Mouse (Mus musculus): ENCODE measurements around the gene Rnf182. TPM values are rescaled to one million over a fixed set of nuclear protein-coding genes. Genes with fewer than 3 reads are reported as not detected.

The Rnf182 gene
- polyA plus RNA-seq, 1 experiment = 0.39 TPM

GRCm38 (mm10) chr13:43579740-43580139 is 35.8 kb upstream of the Rnf182 start:
- Histone ChIP-seq H3K4me3 (ENCODE audit: insufficient read depth, low read depth, low read length) (no peak overlapping the region), H3K27me3 (replicated peaks; ENCODE audit: control insufficient read depth, insufficient read depth, low read length) (no peaks in the 10 kb centered on the region), H3K27ac (ENCODE audit: insufficient read depth, low read depth, low read length) (no peak overlapping the region), H3K4me1 (ENCODE audit: control insufficient read depth, insufficient read depth, low read length) (no peaks in the 10 kb centered on the region), H3K36me3 (ENCODE audit: control insufficient read depth, insufficient read depth, low read length) (no peaks in the 10 kb centered on the region)
- DNase-seq = peak; percentile 62
- 17% methylated on average over 18 of the region's 18 CpGs for WGBS
- TF ChIP-seq POLR2A (IDR thresholded peaks at IDR 0.05; ENCODE audit: low read depth, low read length) (no peak), CTCF (conservative IDR thresholded peaks at IDR 0.05; ENCODE audit: insufficient read depth, insufficient read length, low read depth, low read length) (peak; percentile 81)

- no peak for DNase-seq
- H3K4me1 ChIP-seq (ENCODE audit: control insufficient read depth, insufficient read depth, low read length) = no peaks in the 10 kb centered on the region
- no peak overlapping the region for H3K27ac ChIP-seq (ENCODE audit: insufficient read depth, low read depth, low read length)
- 97% methylated on average over 5 of the region's 5 CpGs for WGBS
- no peak for TF ChIP-seq POLR2A (IDR thresholded peaks at IDR 0.05; ENCODE audit: low read depth, low read length)
- no peak for TF ChIP-seq CTCF (conservative IDR thresholded peaks at IDR 0.05; ENCODE audit: insufficient read depth, insufficient read length, low read depth, low read length)
- H3K4me3 ChIP-seq (ENCODE audit: insufficient read depth, low read depth, low read length) = no peak overlapping the region
- H3K27me3 ChIP-seq (replicated peaks; ENCODE audit: control insufficient read depth, insufficient read depth, low read length) = no peaks in the 10 kb centered on the region
- no peaks in the 10 kb centered on the region for H3K36me3 ChIP-seq (ENCODE audit: control insufficient read depth, insufficient read depth, low read length)
Measured at GRCm38 (mm10) chr13:43580661-43581060, 34.8 kb upstream of the Rnf182 start.

- H3K36me3 ChIP-seq (ENCODE audit: control insufficient read depth, insufficient read depth, low read length) = no peaks in the 10 kb centered on the region
- TF ChIP-seq POLR2A (IDR thresholded peaks at IDR 0.05; ENCODE audit: low read depth, low read length) (no peak), CTCF (conservative IDR thresholded peaks at IDR 0.05; ENCODE audit: insufficient read depth, insufficient read length, low read depth, low read length) (no peak)
- DNase-seq = no peak
- H3K27ac ChIP-seq (ENCODE audit: insufficient read depth, low read depth, low read length) = no peak overlapping the region
- H3K27me3 ChIP-seq (replicated peaks; ENCODE audit: control insufficient read depth, insufficient read depth, low read length) = no peaks in the 10 kb centered on the region
- 54% methylated on average over 16 of the region's 16 CpGs for WGBS
- no peak overlapping the region for H3K4me3 ChIP-seq (ENCODE audit: insufficient read depth, low read depth, low read length)
- H3K4me1 ChIP-seq (ENCODE audit: control insufficient read depth, insufficient read depth, low read length) = no peaks in the 10 kb centered on the region
Measured at GRCm38 (mm10) chr13:43582961-43583360, 32.5 kb upstream of the Rnf182 start.

DNA sequence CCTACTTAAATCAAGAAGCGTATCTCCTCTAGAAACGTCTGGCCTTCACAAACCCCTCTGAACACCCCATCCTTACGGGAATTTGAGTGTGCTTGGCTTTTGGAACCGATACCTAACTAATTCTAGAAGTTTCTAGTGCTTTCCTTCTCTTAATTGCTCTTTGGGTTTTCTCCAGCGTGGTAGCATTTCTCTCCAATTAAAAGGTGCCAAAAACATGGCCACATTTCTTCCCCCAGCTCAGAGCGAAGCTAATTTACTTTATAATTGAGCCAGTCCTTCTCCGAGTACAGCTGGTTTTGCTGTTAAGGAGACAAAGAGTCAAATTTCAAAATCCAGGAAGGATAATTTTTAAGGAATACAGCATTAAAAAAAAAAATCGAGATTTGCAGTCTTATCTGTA is 32.0 kb upstream of the Rnf182 start:
- Histone ChIP-seq H3K4me1 (ENCODE audit: control insufficient read depth, insufficient read depth, low read length) (no peaks in the 10 kb centered on the region), H3K27ac (ENCODE audit: insufficient read depth, low read depth, low read length) (no peak overlapping the region), H3K27me3 (replicated peaks; ENCODE audit: control insufficient read depth, insufficient read depth, low read length) (no peaks in the 10 kb centered on the region), H3K36me3 (ENCODE audit: control insufficient read depth, insufficient read depth, low read length) (no peaks in the 10 kb centered on the region), H3K4me3 (ENCODE audit: insufficient read depth, low read depth, low read length) (no peak overlapping the region)
- TF ChIP-seq POLR2A (IDR thresholded peaks at IDR 0.05; ENCODE audit: low read depth, low read length) (no peak), CTCF (conservative IDR thresholded peaks at IDR 0.05; ENCODE audit: insufficient read depth, insufficient read length, low read depth, low read length) (no peak)
- 55% methylated on average over 8 of the region's 8 CpGs for WGBS
- DNase-seq = no peak

GRCm38 (mm10) chr13:43585335-43585734 is 30.2 kb upstream of the Rnf182 start:
- no peak overlapping the region for H3K4me3 ChIP-seq (ENCODE audit: insufficient read depth, low read depth, low read length)
- 80% methylated on average over 2 of the region's 2 CpGs for WGBS

GRCm38 (mm10) chr13:43586966-43587365 is 28.5 kb upstream of the Rnf182 start:
- H3K4me3 ChIP-seq (ENCODE audit: insufficient read depth, low read depth, low read length) = no peak overlapping the region
- TF ChIP-seq POLR2A (IDR thresholded peaks at IDR 0.05; ENCODE audit: low read depth, low read length) (no peak), CTCF (conservative IDR thresholded peaks at IDR 0.05; ENCODE audit: insufficient read depth, insufficient read length, low read depth, low read length) (no peak)
- WGBS = 92% methylated on average over 3 of the region's 3 CpGs

More at GRCm38 (mm10) chr13:43585335-43585734, 30.2 kb upstream of the Rnf182 start:
- Histone ChIP-seq H3K36me3 (ENCODE audit: control insufficient read depth, insufficient read depth, low read length) (no peaks in the 10 kb centered on the region), H3K4me1 (ENCODE audit: control insufficient read depth, insufficient read depth, low read length) (no peaks in the 10 kb centered on the region), H3K27me3 (replicated peaks; ENCODE audit: control insufficient read depth, insufficient read depth, low read length) (no peaks in the 10 kb centered on the region), H3K27ac (ENCODE audit: insufficient read depth, low read depth, low read length) (no peak overlapping the region)
- TF ChIP-seq CTCF (conservative IDR thresholded peaks at IDR 0.05; ENCODE audit: insufficient read depth, insufficient read length, low read depth, low read length) (no peak), POLR2A (IDR thresholded peaks at IDR 0.05; ENCODE audit: low read depth, low read length) (no peak)
- DNase-seq = no peak

DNA sequence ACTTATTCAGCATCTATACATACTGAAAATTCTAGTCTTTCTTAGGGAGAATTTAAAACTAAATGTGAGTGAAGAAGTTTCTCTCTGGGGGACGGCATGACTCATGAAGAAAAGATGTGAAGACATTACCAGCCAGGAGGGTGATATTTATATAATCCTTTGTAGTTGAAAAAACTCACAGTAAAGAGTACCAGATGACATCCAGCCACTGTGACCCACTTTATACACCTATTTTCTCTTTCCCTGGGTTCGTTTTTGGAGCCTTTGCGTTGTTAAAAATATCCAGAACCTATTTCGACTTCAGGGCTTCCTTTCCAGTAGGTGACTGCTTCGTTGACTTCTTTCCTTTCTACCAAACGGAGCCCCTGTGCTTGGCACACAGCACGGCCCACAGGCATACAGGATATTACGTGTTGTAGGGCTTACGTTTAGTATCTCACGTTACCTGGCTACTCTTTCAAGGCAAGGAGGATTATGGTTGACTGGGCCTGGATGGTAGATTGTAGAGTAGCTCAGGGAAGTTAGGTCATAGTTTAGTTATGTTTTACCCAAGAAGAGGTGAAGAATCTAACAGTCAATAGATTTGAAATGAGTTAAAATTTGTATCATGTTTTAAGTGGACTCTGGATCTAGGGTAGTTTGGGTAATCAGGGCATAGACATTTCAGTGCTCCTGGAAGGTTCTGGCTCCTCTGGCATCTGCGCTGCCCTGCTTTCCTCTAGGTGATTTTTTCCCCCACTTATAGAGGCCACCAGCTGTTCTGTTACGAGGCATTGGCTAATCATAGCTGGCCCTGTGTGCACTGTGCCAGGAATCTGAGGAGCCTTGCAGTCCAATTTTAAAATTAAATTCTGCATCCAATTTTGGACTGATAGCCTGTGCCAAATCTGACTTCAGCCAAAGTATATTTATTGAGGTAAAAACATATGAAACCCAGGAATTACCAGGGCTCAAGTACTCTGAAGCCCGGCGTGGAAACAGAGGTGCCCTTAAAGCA is 27.4 kb upstream of the Rnf182 start:
- Histone ChIP-seq H3K4me1 (ENCODE audit: control insufficient read depth, insufficient read depth, low read length) (no peaks in the 10 kb centered on the region), H3K27me3 (replicated peaks; ENCODE audit: control insufficient read depth, insufficient read depth, low read length) (no peaks in the 10 kb centered on the region), H3K4me3 (ENCODE audit: insufficient read depth, low read depth, low read length) (no peak overlapping the region), H3K27ac (ENCODE audit: insufficient read depth, low read depth, low read length) (no peak overlapping the region), H3K36me3 (ENCODE audit: control insufficient read depth, insufficient read depth, low read length) (no peaks in the 10 kb centered on the region)
- 73% methylated on average over 14 of the region's 14 CpGs for WGBS
- no peak for TF ChIP-seq CTCF (conservative IDR thresholded peaks at IDR 0.05; ENCODE audit: insufficient read depth, insufficient read length, low read depth, low read length)
- no peak for DNase-seq

More at GRCm38 (mm10) chr13:43586966-43587365, 28.5 kb upstream of the Rnf182 start:
- H3K36me3 ChIP-seq (ENCODE audit: control insufficient read depth, insufficient read depth, low read length) = no peaks in the 10 kb centered on the region
- H3K27me3 ChIP-seq (replicated peaks; ENCODE audit: control insufficient read depth, insufficient read depth, low read length) = no peaks in the 10 kb centered on the region
- DNase-seq = no peak
- H3K4me1 ChIP-seq (ENCODE audit: control insufficient read depth, insufficient read depth, low read length) = no peaks in the 10 kb centered on the region
- H3K27ac ChIP-seq (ENCODE audit: insufficient read depth, low read depth, low read length) = no peak overlapping the region

All from kidney, adult 2 months (tissue).